Mouse (Mus musculus): ENCODE data around the gene 2310039H08Rik. TPM values are rescaled to one million over a fixed set of nuclear protein-coding genes. Genes with fewer than 3 reads are reported as not detected.
A peak's percentile ranks its signal among the peaks of the same experiment; 100 is the strongest.
"Not testable (repeated sequence)": the region's sequence is repeated elsewhere in the genome, so short reads cannot be mapped to it uniquely, and the experiment has no call there.

2310039H08Rik gene
- polyA plus RNA-seq, 1 experiment from 2014 or later, result 43.4 TPM

DNA sequence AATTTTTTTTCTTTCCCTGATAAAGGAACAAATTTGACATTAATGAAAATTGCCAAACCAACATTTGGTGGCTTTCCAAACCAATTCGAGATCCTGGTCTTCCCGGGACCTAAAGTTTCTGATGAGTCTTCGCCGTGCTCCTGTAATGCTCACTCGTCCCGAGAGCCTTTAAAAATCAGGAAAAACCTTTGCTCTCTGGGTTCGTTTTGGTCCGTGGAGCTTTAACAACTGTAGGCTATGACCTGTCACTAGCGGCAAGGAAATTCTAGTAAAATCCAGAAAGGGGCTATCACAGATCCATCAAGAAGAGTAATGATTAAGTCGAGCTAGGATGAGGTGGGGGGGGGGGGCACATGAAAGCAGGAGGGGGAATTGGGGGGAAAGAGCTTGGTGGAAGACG lies 9.4 kb downstream of the 2310039H08Rik start:
- 7% methylated on average over 11 of the region's 11 CpGs for WGBS
- H3K4me2 ChIP-seq (ENCODE audit: low read depth, severe bottlenecking), result peak overlapping the region; percentile 72
- H3K4me1 ChIP-seq (ENCODE audit: control insufficient read depth, insufficient read depth, low read length), result no peaks in the 10 kb centered on the region
- no peak for DNase-seq (ENCODE audit: low spot score)
- peak overlapping the region; percentile 76 for H3K4me3 ChIP-seq (ENCODE audit: low read depth, low read length)
- H3K27me3 ChIP-seq (ENCODE audit: control insufficient read depth, insufficient read depth, low read length), result no peaks in the 10 kb centered on the region
- H3K9ac ChIP-seq (ENCODE audit: low read length), result peak overlapping the region; percentile 81
- ATAC-seq (ENCODE audit: insufficient number of reproducible peaks, low FRiP score, low TSS enrichment, low read depth), result no peak
- H3K9me3 ChIP-seq (ENCODE audit: control insufficient read depth, low read length), result no peaks in the 10 kb centered on the region
- H3K27ac ChIP-seq (replicated peaks; ENCODE audit: low read depth, low read length), result peak overlapping the region; percentile 81
- peaks cover 30% of the 10 kb centered on the region for H3K36me3 ChIP-seq (ENCODE audit: control insufficient read depth, insufficient read depth, low read length)

- DNase-seq (ENCODE audit: low spot score) (peak; percentile 95), ATAC-seq (ENCODE audit: insufficient number of reproducible peaks, low FRiP score, low TSS enrichment, low read depth) (peak; percentile 83)
- Histone ChIP-seq H3K9ac (ENCODE audit: low read length) (peak within 1 kb of the TSS; percentile 81), H3K36me3 (ENCODE audit: control insufficient read depth, insufficient read depth, low read length) (peaks cover 27% of the 10 kb centered on the region), H3K4me3 (ENCODE audit: low read depth, low read length) (peak within 1 kb of the TSS; percentile 76), H3K27me3 (ENCODE audit: control insufficient read depth, insufficient read depth, low read length) (no peaks in the 10 kb centered on the region), H3K9me3 (ENCODE audit: control insufficient read depth, low read length) (no peaks in the 10 kb centered on the region), H3K27ac (replicated peaks; ENCODE audit: low read depth, low read length) (peak within 1 kb of the TSS; percentile 81), H3K4me2 (ENCODE audit: low read depth, severe bottlenecking) (peak within 1 kb of the TSS; percentile 72), H3K4me1 (ENCODE audit: control insufficient read depth, insufficient read depth, low read length) (no peaks in the 10 kb centered on the region)
- under 1% methylated on average over 44 of the region's 44 CpGs for WGBS
These were observed 10.1 kb downstream of the 2310039H08Rik start, which contains the start of gene Rpl7l1 for GRCm38 (mm10) chr17:46782341-46783221. Gene Rpl7l1, minus strand, starts transcription at chr17:46782672.

DNA sequence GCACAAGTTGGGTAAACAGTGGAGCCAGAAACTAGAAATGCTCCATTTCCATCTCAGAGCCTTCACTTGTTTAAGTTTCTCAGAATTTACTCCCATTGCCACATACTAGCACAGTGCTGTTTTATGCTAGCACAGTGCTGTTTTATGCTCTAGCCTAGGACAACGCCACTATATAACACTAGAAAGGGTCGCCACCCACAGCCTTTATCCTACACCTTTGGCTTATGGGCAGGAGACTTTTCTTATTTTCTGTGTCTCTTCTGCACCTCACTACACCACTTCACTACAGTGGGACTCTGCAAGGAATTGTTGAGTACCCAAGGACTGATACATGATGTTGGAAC lies 10.8 kb downstream of the 2310039H08Rik start:
- Histone ChIP-seq H3K27me3 (ENCODE audit: control insufficient read depth, insufficient read depth, low read length) (no peaks in the 10 kb centered on the region), H3K36me3 (ENCODE audit: control insufficient read depth, insufficient read depth, low read length) (peaks cover 22% of the 10 kb centered on the region), H3K4me2 (ENCODE audit: low read depth, severe bottlenecking) (no peak overlapping the region; the same call in 1 of the 2 replicates), H3K27ac (replicated peaks; ENCODE audit: low read depth, low read length) (no peak overlapping the region), H3K4me3 (ENCODE audit: low read depth, low read length) (peak overlapping the region; percentile 76), H3K4me1 (ENCODE audit: control insufficient read depth, insufficient read depth, low read length) (no peaks in the 10 kb centered on the region), H3K9ac (ENCODE audit: low read length) (no peak overlapping the region), H3K9me3 (ENCODE audit: control insufficient read depth, low read length) (no peaks in the 10 kb centered on the region)
- 78% methylated on average over 2 of the region's 2 CpGs for WGBS
- DNase-seq (ENCODE audit: low spot score) (no peak), ATAC-seq (ENCODE audit: insufficient number of reproducible peaks, low FRiP score, low TSS enrichment, low read depth) (no peak; the same call in 1 of the 2 replicates)

GRCm38 (mm10) chr17:46786952-46787351 lies 14.5 kb downstream of the 2310039H08Rik start:
- Histone ChIP-seq H3K27ac (replicated peaks; ENCODE audit: low read depth, low read length) (no peak overlapping the region), H3K36me3 (ENCODE audit: control insufficient read depth, insufficient read depth, low read length) (no peaks in the 10 kb centered on the region), H3K9me3 (ENCODE audit: control insufficient read depth, low read length) (no peaks in the 10 kb centered on the region), H3K4me1 (ENCODE audit: control insufficient read depth, insufficient read depth, low read length) (no peaks in the 10 kb centered on the region), H3K4me3 (ENCODE audit: low read depth, low read length) (no peak overlapping the region), H3K4me2 (ENCODE audit: low read depth, severe bottlenecking) (no peak overlapping the region), H3K27me3 (ENCODE audit: control insufficient read depth, insufficient read depth, low read length) (no peaks in the 10 kb centered on the region), H3K9ac (ENCODE audit: low read length) (no peak overlapping the region)
- no peak for ATAC-seq (ENCODE audit: insufficient number of reproducible peaks, low FRiP score, low TSS enrichment, low read depth)
- no peak for DNase-seq (ENCODE audit: low spot score)
- 91% methylated on average over 5 of the region's 5 CpGs for WGBS

DNA sequence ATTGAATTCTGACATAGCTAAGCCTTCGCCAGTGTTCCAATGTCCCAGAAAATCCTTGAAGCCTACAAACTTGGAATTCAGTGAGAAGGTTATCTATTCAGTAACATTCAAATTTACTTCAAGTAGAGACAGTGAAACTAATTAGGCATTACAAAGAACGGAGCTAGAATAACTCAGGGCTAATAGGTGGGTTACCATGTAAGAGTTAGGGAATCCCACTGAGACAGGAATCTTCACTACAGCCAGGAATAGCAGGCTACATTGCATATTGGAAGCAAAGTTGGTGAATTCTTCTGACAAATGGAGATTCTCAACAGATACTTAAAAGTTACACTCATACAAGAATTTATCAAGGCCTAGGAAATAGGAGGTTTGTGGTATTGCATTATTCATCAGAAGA lies 15.5 kb downstream of the 2310039H08Rik start:
- H3K27ac ChIP-seq (replicated peaks; ENCODE audit: low read depth, low read length); H3K27me3 ChIP-seq (ENCODE audit: control insufficient read depth, insufficient read depth, low read length); H3K9me3 ChIP-seq (ENCODE audit: control insufficient read depth, low read length); H3K9ac ChIP-seq (ENCODE audit: low read length); H3K36me3 ChIP-seq (ENCODE audit: control insufficient read depth, insufficient read depth, low read length); ATAC-seq (ENCODE audit: insufficient number of reproducible peaks, low FRiP score, low TSS enrichment, low read depth); H3K4me3 ChIP-seq (ENCODE audit: low read depth, low read length); H3K4me1 ChIP-seq (ENCODE audit: control insufficient read depth, insufficient read depth, low read length); DNase-seq (ENCODE audit: low spot score); H3K4me2 ChIP-seq (ENCODE audit: low read depth, severe bottlenecking): not testable (repeated sequence)
- WGBS, result 62% methylated on average over 2 of the region's 2 CpGs

DNA sequence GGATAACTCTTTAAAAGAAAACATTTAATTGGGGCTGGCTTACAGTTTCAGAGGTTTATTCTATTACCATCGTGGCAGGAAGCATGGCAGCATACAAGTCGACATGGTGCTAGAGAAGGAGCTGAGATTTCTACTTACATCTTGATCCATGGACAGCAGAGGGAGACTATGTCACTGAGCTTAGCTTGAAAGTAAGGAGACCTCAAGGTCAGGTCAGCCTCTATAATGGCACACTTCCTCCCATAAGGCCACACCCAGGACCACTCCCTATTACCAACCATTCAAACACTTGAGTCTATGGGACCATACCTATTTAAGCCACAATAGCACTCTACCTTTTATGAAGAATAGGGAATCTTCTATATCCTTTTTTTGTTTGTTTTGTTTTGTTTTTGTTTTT lies 20.5 kb downstream of the 2310039H08Rik start:
- no peak overlapping the region for H3K27ac ChIP-seq (replicated peaks; ENCODE audit: low read depth, low read length)
- H3K27me3 ChIP-seq (ENCODE audit: control insufficient read depth, insufficient read depth, low read length), result no peaks in the 10 kb centered on the region
- DNase-seq (ENCODE audit: low spot score), result no peak
- no peaks in the 10 kb centered on the region for H3K9me3 ChIP-seq (ENCODE audit: control insufficient read depth, low read length)
- no peaks in the 10 kb centered on the region for H3K4me1 ChIP-seq (ENCODE audit: control insufficient read depth, insufficient read depth, low read length)
- 77% methylated on average over 2 of the region's 2 CpGs for WGBS
- no peak overlapping the region for H3K9ac ChIP-seq (ENCODE audit: low read length)
- ATAC-seq (ENCODE audit: insufficient number of reproducible peaks, low FRiP score, low TSS enrichment, low read depth), result no peak
- H3K4me2 ChIP-seq (ENCODE audit: low read depth, severe bottlenecking), result no peak overlapping the region
- no peak overlapping the region for H3K4me3 ChIP-seq (ENCODE audit: low read depth, low read length)
- no peaks in the 10 kb centered on the region for H3K36me3 ChIP-seq (ENCODE audit: control insufficient read depth, insufficient read depth, low read length)

GRCm38 (mm10) chr17:46796743-46797142 lies 24.3 kb downstream of the 2310039H08Rik start:
- no peaks in the 10 kb centered on the region for H3K4me1 ChIP-seq (ENCODE audit: control insufficient read depth, insufficient read depth, low read length)
- no peak overlapping the region for H3K4me2 ChIP-seq (ENCODE audit: low read depth, severe bottlenecking)
- DNase-seq (ENCODE audit: low spot score) (no peak), ATAC-seq (ENCODE audit: insufficient number of reproducible peaks, low FRiP score, low TSS enrichment, low read depth) (no peak)
- no peak overlapping the region for H3K27ac ChIP-seq (replicated peaks; ENCODE audit: low read depth, low read length)
- 85% methylated on average over 4 of the region's 4 CpGs for WGBS
- H3K36me3 ChIP-seq (ENCODE audit: control insufficient read depth, insufficient read depth, low read length), result peaks cover 5% of the 10 kb centered on the region; the same call in 1 of the 2 replicates
- no peak overlapping the region for H3K9ac ChIP-seq (ENCODE audit: low read length)
- no peaks in the 10 kb centered on the region for H3K27me3 ChIP-seq (ENCODE audit: control insufficient read depth, insufficient read depth, low read length)
- H3K4me3 ChIP-seq (ENCODE audit: low read depth, low read length), result no peak overlapping the region
- no peaks in the 10 kb centered on the region for H3K9me3 ChIP-seq (ENCODE audit: control insufficient read depth, low read length)

DNA sequence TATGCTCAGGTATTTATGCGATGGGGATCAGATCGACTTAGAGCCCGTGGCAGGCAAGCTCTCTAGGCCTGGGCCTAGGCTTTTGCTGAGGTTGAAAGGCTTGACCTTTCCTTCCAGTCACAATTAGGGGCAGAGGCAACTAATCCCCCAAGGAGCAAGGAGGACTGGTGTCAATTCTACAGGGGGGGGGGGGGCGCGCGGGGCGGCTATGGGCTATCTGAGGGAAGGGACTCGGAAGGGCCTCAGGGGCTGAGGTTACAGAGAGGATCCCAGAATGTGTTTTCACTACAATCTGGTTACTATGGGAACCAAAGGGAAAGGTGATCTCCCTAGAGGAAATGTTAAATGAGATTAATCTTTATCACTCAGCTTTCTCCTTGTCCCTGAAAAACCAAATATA lies 25.0 kb downstream of the 2310039H08Rik start:
- Histone ChIP-seq H3K9me3 (ENCODE audit: control insufficient read depth, low read length) (no peaks in the 10 kb centered on the region), H3K4me3 (ENCODE audit: low read depth, low read length) (no peak overlapping the region), H3K27ac (replicated peaks; ENCODE audit: low read depth, low read length) (no peak overlapping the region), H3K36me3 (ENCODE audit: control insufficient read depth, insufficient read depth, low read length) (peaks cover 5% of the 10 kb centered on the region; the same call in 1 of the 2 replicates), H3K4me2 (ENCODE audit: low read depth, severe bottlenecking) (no peak overlapping the region), H3K9ac (ENCODE audit: low read length) (no peak overlapping the region), H3K27me3 (ENCODE audit: control insufficient read depth, insufficient read depth, low read length) (no peaks in the 10 kb centered on the region), H3K4me1 (ENCODE audit: control insufficient read depth, insufficient read depth, low read length) (no peaks in the 10 kb centered on the region)
- ATAC-seq (ENCODE audit: insufficient number of reproducible peaks, low FRiP score, low TSS enrichment, low read depth) (no peak), DNase-seq (ENCODE audit: low spot score) (no peak)
- 32% methylated on average over 8 of the region's 8 CpGs for WGBS

Data from limb, embryonic 11.5 days (tissue).